Mouse (Mus musculus) kidney, adult 9 months (tissue): ENCODE measurements around the gene Gjb3.

Source experiments
- DNase-seq: peaks from one replicate; pipeline ENCODE4 v3.0.0; 2022

Gene Gjb3

DNA sequence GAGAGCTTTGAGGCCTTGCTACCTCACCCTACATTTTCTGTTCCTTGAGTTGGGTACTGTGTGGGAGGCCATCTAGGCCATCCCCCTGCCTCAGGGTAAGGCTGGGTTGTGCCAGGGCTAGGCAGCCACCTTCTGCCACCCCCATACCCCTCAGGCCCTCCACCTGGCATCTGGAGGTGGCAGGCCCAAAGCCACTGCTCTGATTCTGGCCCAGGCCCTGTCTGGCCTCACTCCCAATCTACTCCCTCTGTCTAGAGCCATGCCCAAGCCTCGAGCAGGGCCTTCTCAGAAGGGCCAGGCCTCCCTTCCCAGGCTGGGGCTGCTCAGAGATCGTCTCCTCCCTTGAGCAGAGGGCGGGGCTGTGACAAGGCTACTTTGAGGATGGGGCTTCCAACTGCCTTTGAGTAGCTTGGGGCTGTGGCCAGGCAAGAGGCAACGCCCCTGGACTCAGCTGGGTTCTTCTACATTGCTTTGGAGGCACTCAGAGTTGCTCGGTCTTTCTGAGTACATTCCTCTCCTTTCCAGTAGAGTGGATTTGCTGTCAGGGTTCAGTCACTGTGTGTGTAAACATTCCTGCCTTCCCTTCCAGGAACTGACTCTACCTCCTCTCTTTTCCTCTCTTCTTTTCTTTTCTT is 4.3 kb upstream of the Gjb3 start:
- DNase-seq: no peak

DNA sequence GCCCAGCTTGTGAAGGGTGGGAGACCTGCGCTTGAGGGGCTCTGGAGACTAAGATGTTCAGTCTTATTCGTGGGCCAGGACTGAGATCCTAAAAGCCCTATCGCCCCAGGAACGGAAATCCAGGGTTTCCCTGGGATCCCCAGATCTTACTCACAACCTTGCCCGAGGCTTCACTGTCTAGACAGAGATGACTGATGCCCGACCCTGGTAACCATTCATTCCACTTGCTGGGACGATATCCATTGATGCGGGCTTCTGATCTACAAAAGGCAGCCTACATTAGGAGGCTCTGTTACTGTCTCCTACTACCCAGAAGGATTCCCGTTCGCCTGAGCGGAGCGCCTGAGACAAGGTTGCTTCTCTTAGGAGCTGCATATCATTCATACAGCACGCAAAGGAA is 527 bp upstream of the Gjb3 start:
- DNase-seq: no peak

DNA sequence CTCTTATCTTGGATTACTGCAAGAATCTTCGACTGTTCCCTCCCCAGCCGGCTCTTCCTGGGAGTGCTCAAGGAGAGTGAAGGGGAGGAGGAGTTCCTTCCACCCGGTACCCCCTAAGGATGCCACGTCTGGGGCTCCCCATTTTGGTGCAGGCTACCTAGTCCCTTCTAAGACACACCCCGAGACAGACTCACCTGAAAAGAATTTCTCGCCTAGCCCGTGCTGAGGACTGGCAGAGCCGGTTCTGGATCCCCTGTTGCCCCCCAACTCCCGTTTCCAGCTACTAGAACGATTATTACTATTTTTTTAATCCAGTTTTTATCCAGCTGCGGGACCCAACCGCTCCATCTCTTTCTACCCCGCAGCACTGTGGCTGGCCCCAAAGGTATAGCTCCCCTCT is 893 bp downstream of the Gjb3 start:
- DNase-seq: no peak

DNA sequence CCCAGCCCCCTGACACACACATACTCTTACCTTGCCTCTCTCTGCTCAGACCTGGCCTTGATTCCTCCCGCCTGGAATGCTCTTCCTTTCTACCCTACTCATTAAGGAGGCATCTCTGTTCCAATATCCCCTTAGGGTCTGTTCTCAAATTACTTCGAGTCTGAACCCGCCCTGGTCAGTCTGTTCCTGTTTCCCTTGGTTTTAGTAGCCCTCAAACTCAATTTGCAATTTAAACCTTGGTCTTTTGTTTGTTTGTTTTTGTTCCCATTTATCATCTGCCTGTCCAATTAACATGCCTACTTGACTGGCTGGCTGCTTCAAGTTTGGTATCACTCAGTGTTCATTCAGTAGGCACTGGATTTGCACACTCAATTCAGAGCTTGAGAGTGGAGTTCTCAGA is 1.6 kb downstream of the Gjb3 start:
- no peak for DNase-seq

DNA sequence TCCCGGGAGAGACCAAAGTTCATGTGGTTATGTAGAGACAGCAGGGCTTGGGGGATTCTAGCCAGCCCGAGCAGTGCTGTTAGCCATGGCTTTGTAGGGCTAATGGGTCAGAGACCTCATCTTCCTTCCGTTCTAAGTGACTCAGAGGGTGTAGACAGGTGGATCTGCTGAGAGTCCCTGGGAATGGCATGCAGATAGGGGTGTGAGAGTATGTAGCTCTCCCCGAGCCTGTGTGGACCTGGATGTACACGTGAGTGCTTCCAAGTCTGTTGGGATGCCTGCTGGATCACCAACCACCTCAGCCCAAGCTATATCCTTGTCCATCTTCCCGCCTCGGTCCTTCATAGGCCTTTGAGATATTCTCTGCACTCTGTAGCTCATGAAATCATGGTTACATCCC is 2.3 kb downstream of the Gjb3 start:
- DNase-seq: no peak

DNA sequence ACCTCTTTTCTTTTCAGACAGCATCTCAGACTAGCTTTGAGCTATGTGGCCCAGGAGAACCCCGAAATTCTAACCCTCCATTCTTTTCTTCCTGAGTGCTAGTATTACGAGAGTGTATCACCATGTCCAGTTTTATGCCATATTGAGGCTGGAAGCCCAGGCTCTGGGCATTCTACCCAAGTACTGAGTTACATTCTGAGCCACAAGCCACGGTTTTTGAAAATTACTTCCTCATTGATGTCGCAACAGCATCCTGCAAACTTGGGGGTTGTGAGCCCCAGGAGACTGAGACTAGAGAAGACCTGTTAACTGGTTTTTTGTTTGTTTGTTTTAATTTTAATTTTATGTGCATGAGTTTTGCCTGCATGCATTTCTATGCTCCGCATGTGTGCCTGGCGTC is 2.9 kb downstream of the Gjb3 start:
- DNase-seq: no peak

DNA sequence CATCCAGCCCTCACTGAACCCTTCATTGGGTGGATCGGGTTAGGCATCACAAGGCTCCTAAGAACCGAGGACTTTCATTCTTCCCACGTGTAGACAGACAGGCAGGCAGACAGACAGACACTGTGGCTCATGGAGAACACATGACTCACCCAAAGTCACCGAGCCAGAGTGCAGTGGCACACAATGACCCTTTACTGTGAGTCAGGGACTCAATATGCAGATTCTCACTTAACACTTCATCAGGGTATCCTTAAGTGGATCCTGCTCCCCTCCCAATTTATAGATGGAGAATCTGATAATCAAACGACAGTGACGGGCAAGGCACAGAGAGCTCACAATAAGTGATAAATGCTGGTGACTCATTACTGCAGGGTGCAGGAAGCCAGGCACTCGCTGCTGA is 3.4 kb downstream of the Gjb3 start:
- DNase-seq: no peak

DNA sequence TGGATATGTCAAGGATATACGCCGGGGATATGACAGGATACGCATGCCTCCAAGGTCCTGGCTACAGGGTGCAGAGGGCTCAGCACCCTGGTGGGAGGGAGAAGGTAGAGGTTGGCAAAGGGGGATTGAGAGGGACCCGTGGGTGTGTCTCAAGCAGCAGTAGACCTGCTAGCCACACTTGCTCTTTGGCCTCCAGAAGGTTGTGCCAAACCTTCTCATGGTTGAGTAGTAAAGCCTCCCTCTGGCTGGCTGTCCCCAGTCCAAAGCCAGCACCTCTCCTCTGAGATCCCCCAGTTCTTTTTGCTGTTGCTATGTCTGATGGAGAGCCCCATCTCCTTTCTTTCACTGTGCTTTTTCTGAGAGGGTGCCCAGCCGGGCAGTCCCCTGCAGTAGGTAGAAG is 5.4 kb downstream of the Gjb3 start:
- peak; percentile 54 for DNase-seq

DNA sequence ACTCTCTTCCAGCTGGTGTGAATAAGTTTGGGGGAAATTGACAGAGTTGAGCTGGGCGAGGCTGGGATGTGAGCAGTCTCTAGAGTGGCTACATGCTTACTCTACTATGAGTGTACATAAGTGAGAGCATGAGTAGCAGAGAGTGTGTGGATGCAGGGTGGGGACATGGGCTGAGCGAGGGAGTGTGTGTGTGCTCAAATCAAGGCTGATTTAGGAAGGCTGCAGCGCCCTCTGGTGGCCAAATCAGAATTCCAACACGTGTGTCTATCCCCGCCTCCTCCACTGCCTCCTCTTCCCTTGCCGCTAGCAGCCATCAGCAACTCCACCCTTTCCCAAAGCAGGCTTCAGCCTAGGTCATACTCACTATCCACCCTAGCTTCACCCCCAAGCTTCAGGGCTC is 5.9 kb downstream of the Gjb3 start:
- DNase-seq: peak; percentile 78

DNA sequence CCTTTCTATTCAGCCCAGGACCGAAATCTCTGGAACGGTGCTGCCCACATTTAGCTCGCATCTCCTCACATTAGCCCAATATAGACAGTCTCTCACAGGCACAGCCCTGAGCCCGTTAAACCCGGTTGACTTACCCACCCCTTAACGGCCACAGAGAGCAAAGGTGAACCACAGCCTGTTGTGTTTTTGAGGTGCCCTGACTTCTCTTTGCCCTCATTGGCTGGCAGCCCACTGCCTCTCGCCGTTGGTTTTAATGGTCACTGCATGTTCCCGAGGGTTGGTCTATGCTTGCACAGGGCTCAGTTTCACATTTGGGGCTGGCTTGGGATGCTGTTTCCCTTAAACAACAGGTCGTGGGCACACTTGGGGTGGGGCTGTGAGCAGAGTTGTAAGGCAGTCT is 6.3 kb downstream of the Gjb3 start:
- peak; percentile 83 for DNase-seq

DNA sequence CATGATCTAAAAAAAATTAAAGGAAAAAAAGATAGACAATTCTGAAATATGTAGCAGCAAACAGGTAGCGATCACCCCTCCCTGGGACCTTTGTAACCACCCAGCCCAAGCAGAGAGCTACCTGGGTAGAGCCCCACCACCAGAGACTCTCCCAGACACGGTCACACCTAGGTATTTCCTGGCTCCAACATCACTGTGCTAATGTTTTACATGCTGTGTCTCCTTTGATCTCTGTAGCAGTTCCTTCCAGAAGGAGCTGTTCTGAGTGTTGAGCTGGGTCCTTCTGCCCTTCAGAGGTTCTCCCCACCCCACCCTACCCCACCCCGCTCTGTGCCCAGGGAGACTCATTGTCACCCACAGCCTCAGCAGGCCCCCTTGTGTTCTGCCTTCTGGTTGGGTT is 7.0 kb downstream of the Gjb3 start:
- DNase-seq: peak; percentile 58

DNA sequence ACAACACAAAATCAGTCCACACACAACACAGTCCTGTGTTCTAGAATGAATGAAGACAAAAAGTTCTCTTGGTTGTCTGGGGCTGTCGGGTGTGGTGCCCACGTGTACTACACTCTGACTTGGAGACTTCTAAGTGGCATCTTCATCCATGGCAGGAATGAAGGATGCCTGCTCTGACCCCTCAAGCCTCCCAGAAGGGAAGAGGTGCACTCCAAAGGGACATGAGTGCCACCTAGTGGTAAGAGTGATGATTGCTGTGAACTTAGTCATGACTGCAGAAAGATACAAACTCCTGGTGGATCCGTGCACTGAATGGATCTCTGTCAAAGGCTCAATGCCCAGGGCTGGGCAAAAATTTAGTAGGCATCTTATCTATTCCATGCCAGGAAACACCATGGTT is 11.0 kb downstream of the Gjb3 start:
- DNase-seq: peak; percentile 75

DNA sequence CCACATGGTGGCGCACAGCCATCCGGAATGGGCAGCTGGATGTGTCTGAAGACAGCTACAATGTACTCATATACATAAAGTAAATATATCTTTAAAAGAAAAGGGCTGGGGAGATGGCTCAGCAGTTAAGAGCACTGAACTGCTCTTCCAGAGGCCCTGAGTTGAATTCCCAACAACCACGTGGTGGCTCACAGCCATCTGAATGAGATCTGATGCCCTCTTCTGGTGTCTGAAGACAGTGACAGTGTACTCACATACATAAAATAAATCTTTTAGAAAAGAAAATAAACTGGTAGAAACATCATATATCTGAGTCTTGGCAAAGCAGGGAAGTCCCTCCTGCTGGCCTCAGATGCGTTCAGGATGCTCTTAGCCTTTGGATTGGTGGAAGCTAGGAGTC is 13.5 kb downstream of the Gjb3 start:
- DNase-seq: peak; percentile 38

DNA sequence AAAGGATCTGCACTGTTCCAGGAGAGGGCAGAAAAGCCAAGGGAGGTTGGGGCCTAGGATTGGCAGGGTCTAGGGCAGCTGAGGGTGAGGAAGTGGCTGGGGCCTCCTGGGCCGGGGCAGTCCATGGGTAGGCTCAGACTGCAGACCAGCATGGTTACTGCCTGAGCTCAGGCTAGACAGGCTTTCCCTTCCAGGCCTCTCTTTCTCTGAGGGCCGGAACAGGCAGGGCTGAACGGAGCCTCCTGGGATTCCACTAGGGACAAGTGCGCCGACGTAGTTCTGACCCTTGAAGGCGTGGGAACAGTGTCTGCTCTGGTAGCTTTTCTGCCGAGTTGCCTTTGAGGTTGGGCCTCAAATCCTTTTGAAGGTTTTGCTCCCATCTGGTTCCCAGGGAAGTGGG is 14.9 kb downstream of the Gjb3 start:
- no peak for DNase-seq

DNA sequence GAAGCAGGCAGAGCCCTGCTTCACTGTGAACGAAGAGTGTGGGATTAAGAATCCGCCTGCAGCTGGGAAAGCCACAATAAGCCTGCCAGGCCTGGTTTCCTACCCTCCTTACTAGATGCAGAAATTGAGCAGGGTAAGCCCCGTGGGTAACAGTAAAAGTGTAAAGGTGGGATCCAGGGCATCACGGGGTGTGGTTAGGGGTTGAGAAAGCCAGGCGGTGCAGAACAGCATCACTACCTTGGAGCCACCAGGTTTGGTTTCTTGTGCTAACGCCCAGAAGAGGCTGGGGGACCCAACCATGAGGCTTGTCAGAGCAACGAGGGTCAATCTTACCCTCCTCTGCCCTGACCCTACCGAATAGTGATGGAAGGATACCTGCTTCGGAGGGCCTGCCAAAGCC is 16.1 kb downstream of the Gjb3 start:
- no peak for DNase-seq

DNA sequence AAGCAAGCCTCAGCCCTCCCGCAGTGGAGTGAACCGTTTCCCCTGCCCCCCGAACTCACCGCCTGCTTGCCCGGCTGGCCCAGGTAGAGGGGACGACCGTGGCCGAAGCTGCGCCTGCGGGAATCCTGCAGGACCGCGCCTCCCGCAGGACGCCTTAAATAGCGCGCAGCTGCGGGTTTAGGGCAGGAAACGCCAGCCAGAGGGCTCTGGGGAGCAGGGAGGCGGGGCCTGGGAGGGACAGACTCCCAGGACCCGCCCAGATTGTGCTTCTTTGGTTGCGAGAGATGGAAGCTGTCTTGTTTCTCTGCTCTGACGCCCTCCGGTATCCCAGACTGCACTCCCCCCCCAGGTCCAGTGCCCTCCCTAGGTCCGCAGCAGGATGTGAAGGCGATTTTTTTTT is 16.8 kb downstream of the Gjb3 start, which contains the start of gene Gja4:
Gene Gja4, minus strand, starts transcription at position 179 of the 400 bp plus-strand sequence.
- DNase-seq: peak; percentile 76

DNA sequence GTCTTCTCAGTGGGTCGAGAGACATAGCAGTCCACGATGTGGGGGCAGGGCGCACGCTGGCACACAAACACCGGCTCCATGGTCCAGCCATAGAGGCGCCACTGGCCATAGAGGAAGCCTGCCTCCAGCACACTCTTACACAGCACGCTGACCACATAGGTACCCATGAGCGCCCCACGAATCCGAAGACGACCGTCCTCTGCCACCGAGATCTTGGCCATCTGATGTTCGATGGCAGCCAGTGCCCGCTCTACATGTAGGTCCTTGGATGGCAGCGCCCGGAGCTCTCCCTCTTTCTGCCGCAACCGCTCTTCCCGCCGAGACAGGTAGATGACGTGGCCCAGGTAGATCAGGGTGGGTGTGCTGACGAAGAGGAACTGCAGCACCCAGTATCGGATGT is 18.3 kb downstream of the Gjb3 start:
- no peak for DNase-seq

DNA sequence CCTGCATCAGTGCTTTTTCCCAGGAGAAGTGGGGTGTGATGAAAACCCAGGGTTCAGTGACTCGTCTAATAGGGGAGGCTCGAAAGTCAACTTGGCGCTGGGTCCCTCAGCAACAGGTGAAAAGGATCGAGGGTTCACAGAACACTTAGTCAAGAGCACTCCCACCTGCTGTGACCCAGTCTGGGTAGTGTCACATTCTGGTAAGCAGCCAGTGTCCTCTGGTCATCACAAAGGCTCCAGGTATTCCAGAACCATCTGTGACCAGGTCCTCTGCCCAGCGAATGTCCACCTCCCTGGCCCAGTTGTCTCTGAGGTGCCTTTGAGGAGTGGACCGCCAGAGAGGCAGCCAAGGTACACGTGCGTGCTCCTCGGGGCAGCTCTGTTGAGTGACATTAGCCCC is 19.1 kb downstream of the Gjb3 start:
- no peak for DNase-seq

DNA sequence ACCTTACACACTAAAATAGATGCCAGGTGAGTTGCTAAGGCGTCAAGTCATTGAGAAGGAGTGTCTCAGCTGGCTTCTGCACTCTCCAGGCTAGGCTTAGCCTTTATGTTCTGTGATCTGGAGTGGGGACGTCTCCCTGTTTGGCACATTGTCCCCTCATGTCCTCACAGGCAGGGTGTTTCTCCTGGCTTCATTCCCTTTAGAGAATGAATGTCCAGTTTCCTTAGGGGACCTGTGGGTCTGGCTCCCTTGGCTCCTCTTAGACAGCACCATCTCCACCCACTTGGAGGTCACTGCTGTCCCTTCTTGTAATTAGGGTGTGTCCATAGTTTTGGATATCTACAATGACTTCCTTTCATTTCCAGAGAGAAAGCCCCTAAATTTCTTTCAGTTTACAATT is 23.7 kb downstream of the Gjb3 start:
- DNase-seq: no peak

DNA sequence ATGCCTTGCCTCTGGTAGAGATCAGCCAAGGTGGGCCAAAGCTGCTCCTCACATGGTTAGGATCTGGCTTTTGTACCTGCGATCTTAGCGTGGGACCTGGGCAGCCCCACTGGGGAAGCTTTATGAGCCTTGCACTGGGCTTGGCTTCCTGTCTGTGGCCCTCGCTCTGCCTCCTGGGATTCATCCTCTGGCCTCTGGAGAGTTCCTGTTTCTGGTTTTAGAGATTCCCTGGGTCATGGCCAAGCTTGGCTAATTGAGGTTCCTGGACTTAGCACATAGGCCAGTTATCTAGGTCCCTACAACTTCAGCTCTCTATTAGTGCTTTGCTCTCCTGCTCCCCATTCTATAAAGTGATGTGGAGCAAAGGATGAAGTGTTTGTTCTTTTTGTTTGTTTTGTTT is 26.8 kb downstream of the Gjb3 start:
- peak; percentile 51 for DNase-seq

DNA sequence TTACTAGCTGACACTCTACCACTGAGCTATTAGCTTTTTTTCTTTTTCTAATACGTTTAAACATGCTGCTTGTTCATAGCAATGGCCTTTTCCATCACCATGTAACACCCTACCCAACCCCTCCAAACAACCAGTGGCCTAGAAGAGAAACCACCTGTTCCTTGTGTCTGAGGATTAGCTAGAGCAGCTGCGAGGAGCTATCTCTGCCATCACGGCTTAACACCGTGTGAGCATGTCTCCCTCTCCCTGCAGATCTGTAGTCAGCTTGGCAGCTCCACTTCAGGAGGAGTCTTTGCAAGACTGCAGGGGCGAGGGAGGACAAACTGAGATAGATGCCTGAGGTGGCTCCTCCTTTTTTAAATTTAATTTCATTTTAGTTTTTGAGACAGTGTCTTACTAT is 30.1 kb downstream of the Gjb3 start:
- no peak for DNase-seq

DNA sequence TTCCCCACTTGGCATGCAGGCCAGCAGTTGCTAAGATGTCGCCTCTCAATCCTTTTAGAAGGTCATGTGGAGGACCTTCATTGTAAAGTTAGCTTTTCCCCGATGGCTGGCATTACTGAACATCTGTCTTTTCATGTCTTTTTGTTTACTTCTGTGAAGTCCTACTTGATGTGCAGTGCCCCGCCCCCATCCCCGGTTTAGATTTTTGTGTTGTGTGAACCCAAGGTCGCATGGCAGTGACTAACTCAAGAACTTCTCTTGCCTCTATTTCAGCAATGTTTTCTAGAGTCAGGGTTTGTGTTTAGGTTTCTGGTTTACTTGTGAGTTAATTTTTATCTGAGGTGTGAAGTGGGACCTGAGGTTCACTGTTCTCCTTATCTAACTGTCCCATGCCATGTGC is 38.0 kb downstream of the Gjb3 start:
- DNase-seq: no peak

DNA sequence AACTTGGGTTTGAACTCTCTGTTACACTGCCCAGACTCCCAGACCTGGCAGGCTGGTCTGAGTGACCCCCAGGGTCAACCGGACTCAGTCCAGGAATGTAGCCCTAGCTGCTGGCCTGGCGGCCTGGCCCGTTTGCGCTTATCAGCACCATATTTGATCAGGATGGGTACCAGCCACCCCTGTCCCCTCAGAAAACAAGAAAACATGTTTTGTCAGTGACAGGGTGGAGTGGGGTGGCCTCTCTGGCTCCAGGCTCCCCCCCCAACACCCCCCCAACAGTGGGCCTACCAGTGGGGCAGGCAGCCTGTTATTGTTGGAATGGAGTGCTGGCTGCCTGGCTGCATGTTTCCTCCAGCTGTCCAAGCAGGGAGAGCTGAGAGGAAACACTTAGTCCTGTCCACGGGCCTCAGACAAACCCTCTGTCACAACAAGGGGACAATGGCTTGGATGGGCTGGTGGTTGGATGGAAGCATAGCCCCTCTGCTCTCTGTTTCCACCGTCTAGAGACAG is 41.5 kb downstream of the Gjb3 start:
- peak; percentile 25 for DNase-seq

DNA sequence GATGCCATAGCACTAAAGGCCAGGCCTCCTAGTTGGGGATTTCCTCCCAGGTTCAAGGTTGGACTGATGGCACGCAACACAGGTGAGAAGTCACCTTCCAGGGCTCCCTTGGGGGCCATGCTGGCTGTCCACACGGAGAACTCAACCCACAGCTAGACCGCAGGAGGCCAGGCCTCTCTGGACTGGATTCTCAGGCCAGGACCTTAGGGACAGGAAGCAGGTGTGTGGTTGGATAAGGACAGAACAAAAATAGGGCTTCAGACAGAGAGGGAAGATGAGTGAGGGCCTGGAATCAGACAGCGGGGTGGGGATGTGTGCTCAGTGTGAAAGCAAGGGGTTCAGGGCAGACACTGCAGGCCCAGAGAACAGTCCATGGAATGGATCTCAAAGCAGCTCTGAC is 43.7 kb downstream of the Gjb3 start:
- no peak for DNase-seq

DNA sequence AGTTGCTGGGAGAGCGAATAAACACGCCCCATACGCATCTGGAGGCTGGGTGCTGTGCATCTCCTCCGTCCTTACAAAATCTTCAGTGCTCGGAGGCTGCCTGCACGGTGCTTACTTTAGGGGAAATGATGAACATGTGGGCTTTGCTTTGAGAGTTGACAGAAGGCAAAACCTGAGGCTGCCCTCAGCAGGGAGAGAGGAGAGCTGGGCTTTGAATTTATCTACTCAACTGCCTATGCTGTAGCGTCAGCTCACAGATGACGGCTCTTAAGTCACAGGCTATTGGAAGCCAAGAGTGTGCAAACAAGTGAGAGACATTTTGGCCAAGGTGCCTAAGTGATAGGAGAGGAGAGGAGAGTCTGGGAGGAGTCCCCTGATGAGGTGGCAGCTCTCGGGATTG is 51.4 kb downstream of the Gjb3 start:
- no peak for DNase-seq
